Mouse (Mus musculus) telencephalon, adult 2 months (tissue): ENCODE measurements around the gene Pdcd2.
"Not testable (repeated sequence)": the region's sequence is repeated elsewhere in the genome, so short reads cannot be mapped to it uniquely, and the experiment has no call there.

Experiments
- DNase-seq: peaks from one replicate; pipeline ENCODE4 v3.0.0-alpha.2; 2011; ENCODE audit warnings: low read depth, low spot score

Gene Pdcd2

GRCm38 (mm10) chr17:15526986-15527810 lies at the start of gene Pdcd2:
Gene Pdcd2, minus strand, starts transcription at chr17:15527301.
- peak; percentile 86 for DNase-seq

GRCm38 (mm10) chr17:15575056-15575455 lies 48.0 kb upstream of the Pdcd2 start:
- DNase-seq: no peak

GRCm38 (mm10) chr17:15566908-15567307 lies 39.8 kb upstream of the Pdcd2 start:
- DNase-seq: no peak

- peak; percentile 0 for DNase-seq
Observed at GRCm38 (mm10) chr17:15564928-15565300, 37.8 kb upstream of the Pdcd2 start.

- DNase-seq: peak; percentile 96
Observed at GRCm38 (mm10) chr17:15564014-15564927, 37.2 kb upstream of the Pdcd2 start, which contains the start of gene Prdm9. Gene Prdm9, minus strand, starts transcription at chr17:15564354.

- no peak for DNase-seq
Observed at GRCm38 (mm10) chr17:15559946-15560345, 32.8 kb upstream of the Pdcd2 start.

GRCm38 (mm10) chr17:15549713-15550112 lies 22.6 kb upstream of the Pdcd2 start:
- no peak for DNase-seq

GRCm38 (mm10) chr17:15546440-15546839 lies 19.3 kb upstream of the Pdcd2 start:
- no peak for DNase-seq

- DNase-seq: not testable (repeated sequence)
Observed at GRCm38 (mm10) chr17:15543868-15544267, 16.8 kb upstream of the Pdcd2 start.

GRCm38 (mm10) chr17:15540309-15540708 lies 13.2 kb upstream of the Pdcd2 start:
- no peak for DNase-seq

- DNase-seq: no peak
Observed at GRCm38 (mm10) chr17:15536457-15536904, 9.4 kb upstream of the Pdcd2 start.

GRCm38 (mm10) chr17:15535943-15536342 lies 8.8 kb upstream of the Pdcd2 start:
- DNase-seq: no peak

- DNase-seq: peak; percentile 70
Observed at GRCm38 (mm10) chr17:15535162-15535800, 8.2 kb upstream of the Pdcd2 start.

- DNase-seq: peak; percentile 42
Observed at GRCm38 (mm10) chr17:15530141-15530540, 3.0 kb upstream of the Pdcd2 start.

- no peak for DNase-seq
Observed at GRCm38 (mm10) chr17:15528887-15529286, 1.8 kb upstream of the Pdcd2 start.

- DNase-seq: no peak
Observed at GRCm38 (mm10) chr17:15527811-15528136, 673 bp upstream of the Pdcd2 start.

- no peak for DNase-seq
Observed at GRCm38 (mm10) chr17:15526304-15526703, 797 bp downstream of the Pdcd2 start.

GRCm38 (mm10) chr17:15518766-15519165 lies 8.3 kb downstream of the Pdcd2 start:
- DNase-seq: no peak

- no peak for DNase-seq
Observed at GRCm38 (mm10) chr17:15518186-15518585, 8.9 kb downstream of the Pdcd2 start.

- DNase-seq: no peak
Observed at GRCm38 (mm10) chr17:15517776-15518175, 9.3 kb downstream of the Pdcd2 start.

GRCm38 (mm10) chr17:15510694-15511093 lies 16.4 kb downstream of the Pdcd2 start:
- no peak for DNase-seq
